Mouse (Mus musculus) neural tube, postnatal 0 days (tissue): ENCODE measurements around the gene Sept5. TPM values are rescaled to one million over a fixed set of nuclear protein-coding genes. Genes with fewer than 3 reads are reported as not detected.

Experiments
- polyA plus RNA-seq: library from polyadenylated mRNA; unstranded; fragments of >200 nt; fragmentation: Nextera tagmentation; extraction: Ambion mirVana; gene quantifications from 2 replicates; pipeline ENCODE4 v1.2.1, GENCODE M21; 2015

Gene Sept5
- polyA plus RNA-seq: 172 and 207 TPM in 2 replicates

DNA sequence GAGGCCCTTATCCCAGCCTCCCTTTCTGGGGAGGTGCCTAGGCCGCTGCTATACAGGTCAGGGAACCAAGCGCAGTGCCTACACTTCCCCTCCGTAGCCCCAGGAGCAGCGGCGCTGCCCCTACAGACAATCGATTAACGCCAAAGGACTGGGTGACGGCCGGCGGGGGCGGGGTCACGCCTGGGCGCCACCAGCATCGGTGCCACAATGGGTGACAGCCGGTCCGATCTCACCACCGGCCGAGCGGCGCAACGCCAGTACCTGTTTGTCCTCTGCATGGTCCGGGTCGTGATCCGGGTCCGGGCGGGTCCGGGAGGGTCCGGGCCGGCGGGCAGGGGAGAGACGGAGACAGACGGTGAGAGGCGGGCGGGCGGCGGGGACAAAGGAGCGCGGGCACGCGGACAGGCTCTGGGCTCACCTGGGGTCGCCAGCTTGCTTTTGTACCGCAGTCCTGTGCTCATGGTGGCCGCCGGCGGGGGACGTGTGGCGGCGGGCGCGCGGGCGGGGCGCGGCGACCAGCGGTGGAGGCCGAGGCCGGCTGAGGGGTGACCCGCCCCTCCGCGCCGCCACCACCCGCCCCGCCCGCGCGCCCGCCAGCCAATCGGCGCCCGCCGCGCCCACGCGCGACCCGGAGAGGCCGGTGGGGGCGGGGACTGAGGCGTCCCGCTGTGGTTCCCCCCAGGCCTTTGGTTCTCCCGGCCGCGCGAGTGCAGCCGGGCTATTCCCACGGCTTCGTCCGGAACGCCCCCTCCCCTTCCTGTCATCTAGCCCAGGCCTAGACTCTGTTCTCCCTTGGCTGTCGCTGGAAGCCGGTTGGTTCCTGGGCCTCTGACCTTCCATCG, at the start of gene Sept5:
Gene Sept5 (minus strand): TSS at position 565 of the 842 bp plus-strand sequence.

DNA sequence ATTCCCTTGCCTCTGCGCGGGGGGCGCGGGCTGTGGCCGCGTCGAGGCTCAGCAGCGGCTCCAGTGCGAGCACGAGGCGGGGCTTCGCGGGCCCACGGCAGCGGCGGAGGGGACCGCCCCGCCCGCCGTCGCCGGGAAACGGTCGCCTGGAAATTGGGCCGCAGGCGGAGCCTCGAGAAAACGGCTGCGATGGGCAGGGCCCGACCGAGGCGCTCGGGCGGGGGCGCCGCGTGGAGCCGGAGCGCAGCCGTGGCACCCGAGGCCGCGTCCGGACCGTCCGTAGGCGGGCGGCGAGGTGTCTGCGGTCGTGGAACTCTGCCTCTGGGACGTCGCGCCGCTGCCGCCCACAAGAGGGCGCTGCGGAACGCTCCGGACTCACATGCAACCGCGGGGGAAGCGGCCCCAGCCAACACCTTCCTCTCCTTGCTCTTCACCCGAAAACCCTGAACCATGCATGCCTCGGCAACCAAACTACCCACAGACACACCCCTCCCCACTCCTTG, 3.3 kb downstream of the Sept5 start, which contains the start of gene Gm49601:
Gene Gm49601 (minus strand): TSS at position 52 of the 503 bp plus-strand sequence.

DNA sequence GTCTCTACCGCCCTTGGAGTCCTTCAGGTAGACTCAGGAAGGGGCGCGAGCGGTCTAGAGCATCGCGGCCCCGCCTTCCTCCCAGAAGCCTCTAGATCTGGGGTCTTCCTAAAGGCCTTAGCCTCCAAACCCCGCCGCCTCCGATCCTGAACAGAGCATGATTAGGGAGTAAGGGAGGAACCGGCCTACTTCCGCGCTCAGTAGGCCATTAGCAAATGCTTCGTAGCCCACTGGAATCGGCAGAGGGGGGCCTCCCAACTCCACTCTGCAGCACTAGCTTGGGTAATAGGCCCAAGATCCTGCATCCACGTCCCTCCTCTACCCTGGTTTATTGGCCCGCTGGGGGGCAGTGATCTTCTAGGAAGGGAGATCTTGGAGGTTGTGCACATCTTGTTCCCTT, 7.7 kb downstream of the Sept5 start, which contains the start of gene Gp1bb:
Gene Gp1bb (minus strand): TSS at position 385 of the 400 bp plus-strand sequence.

DNA sequence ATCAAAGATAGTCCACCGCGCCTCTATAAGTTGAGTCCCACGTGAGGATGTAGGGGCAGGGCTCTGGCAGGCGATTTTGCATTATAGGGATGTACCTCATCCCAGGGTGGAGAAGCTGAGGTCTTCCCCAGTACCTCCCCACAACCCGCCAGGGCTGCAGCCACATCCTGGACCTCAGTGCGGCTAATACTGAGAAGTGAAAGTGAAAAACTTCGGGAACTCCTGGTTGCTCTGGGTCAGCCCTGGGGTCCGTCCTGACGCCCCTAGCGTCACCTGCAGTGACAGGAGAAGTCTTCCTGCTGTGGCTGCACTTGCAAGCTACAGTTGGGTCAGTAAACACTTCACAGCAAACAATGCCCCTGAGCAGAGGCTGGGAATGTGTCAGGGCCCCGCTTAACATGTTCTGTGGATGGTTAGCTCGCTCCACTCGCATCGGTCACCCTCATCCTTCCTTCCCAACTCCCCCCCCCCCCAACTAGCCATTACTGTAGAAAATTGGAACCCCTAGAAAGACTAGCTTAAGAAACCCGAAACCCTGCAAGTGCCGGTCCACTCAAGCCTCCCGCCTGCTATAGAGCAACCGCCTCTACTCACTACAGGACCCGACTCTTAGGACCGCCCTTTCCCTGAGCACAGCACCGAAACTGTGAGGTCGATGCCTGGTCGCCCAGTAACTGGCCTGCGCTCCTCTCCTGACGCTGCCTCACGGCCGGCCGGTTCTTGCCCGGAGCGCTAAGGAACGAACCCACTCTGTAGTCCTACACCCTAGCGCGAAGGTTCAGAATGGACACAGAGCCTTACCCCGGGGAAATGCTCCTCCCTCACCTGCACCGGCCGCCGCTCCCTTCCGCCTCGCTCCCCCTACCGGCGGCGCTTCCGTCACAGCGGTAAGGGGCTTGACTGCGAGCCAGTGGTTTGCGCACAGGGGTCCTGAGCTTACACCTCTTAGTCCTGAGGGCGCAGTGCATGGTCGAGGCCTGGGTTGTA, 39.7 kb downstream of the Sept5 start, which contains the start of gene Tbx1:
Gene Tbx1 (minus strand): TSS at position 868 of the 987 bp plus-strand sequence.

Other genes starting within 250 kb of the Sept5 start
- gene Txnrd2, start 203.6 kb downstream of the Sept5 start, polyA plus RNA-seq: 36.3 and 36.8 TPM in 2 replicates
- gene Comt, start 203.1 kb downstream of the Sept5 start, polyA plus RNA-seq: 116 and 122 TPM in 2 replicates
- gene Gnb1l, start 131.2 kb downstream of the Sept5 start, polyA plus RNA-seq: 14.0 and 17.3 TPM in 2 replicates
- gene Rtl10, start 131.1 kb downstream of the Sept5 start, polyA plus RNA-seq: 2.0 and 2.7 TPM in 2 replicates
- gene Tbx1, start 39.3 kb downstream of the Sept5 start, polyA plus RNA-seq: 2.9 and 3.3 TPM in 2 replicates
- 10.0 and 11.1 TPM in 2 replicates for gene Gp1bb, start 7.6 kb downstream of the Sept5 start, polyA plus RNA-seq
- gene Gm49601, start 3.5 kb downstream of the Sept5 start, polyA plus RNA-seq: 9.6 and 12.3 TPM in 2 replicates
- 126 and 157 TPM in 2 replicates for gene Cldn5, start 146.9 kb upstream of the Sept5 start, polyA plus RNA-seq
- 101 and 103 TPM in 2 replicates for gene Ufd1, start 181.8 kb upstream of the Sept5 start, polyA plus RNA-seq
- gene Cdc45, start 182.0 kb upstream of the Sept5 start, polyA plus RNA-seq: 4.0 and 4.2 TPM in 2 replicates
- gene 2510002D24Rik, start 206.6 kb upstream of the Sept5 start, polyA plus RNA-seq: 47.7 and 57.4 TPM in 2 replicates
- gene Gm28539, start 206.6 kb upstream of the Sept5 start, polyA plus RNA-seq: not detected in 2 replicates
- 91.4 and 93.5 TPM in 2 replicates for gene Mrpl40, start 246.9 kb upstream of the Sept5 start, polyA plus RNA-seq
- gene Hira, start 247.1 kb upstream of the Sept5 start, polyA plus RNA-seq: 20.3 and 25.6 TPM in 2 replicates